Mouse (Mus musculus) cortical plate, adult 2 months (tissue): ENCODE measurements around the gene Mttp.
"Not testable (repeated sequence)": the region's sequence is repeated elsewhere in the genome, so short reads cannot be mapped to it uniquely, and the experiment has no call there.

ENCODE experiments used
- CTCF ChIP-seq: fragments of 200-500 bp; IDR thresholded peaks from 2 replicates; pipeline ENCODE4 v1.5.1; 2011; ENCODE audit warnings: mild to moderate bottlenecking, control low read depth, low read length; ENCODE audit not compliant: insufficient read depth; ENCODE audit errors: extremely low read depth
- POLR2A ChIP-seq: fragments of 200-500 bp; IDR thresholded peaks from 2 replicates; pipeline ENCODE4 v1.6.1; 2011; ENCODE audit warnings: mild to moderate bottlenecking, low read length, control low read depth; ENCODE audit not compliant: insufficient read depth; ENCODE audit errors: extremely low read depth

GRCm38 (mm10) chr3:138138146-138138545, 6.6 kb downstream of the Mttp start:
- TF ChIP-seq POLR2A, CTCF: not testable (repeated sequence)
